Mouse (Mus musculus): ENCODE results near the gene Abca3. TPM values are rescaled to one million over a fixed set of nuclear protein-coding genes. Genes with fewer than 3 reads are reported as not detected.

Gene Abca3
- polyA plus RNA-seq, 1 experiment from 2014 or later = 16.3 TPM

DNA sequence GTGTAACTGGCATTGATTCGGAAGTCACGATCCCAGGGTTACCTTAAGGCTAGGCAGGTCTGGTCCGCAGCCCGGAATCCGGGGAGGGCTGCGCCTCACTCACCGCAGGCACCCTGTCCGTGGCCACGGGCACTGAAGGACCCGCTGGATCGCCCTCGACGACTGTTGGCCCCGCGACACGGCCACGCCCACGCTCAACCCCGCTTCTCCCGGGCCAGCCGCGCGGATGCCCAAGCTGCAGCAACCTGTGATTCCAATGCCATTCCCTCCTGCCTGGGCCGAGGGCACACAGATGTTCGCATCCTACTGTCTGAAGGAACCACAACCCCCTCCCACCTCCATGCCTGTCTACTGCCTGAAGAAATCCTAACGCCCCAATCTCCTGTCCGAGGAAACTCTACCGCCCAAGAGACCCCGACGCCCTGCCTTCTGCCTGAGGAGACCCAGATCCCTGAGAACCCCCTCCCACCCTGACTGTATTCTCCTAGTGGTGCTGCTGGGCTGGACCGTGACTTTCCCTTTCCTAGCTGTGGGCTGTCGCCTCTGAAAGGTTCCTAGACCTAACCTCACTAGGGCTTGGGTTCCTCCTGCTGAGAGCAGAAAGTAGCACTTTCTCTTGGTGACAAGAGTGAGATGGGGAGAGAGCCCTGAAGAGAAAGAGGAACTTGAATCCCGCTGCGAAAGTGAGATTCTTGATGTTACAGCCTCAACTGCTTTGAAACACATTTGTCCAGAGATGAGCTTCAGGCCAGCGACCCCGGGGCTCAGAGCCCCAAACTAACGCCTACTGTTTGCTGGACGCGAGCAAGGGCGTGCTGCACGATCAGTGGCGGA is 607 bp upstream of the Abca3 start, which contains the start of gene Abca17:
Gene Abca17 (minus strand): TSS at position 143 of the 834 bp plus-strand sequence.
- peak within 1 kb of the TSS; percentile 72 for H3K4me3 ChIP-seq (ENCODE audit: low read depth, low read length)
- H3K27me3 ChIP-seq (ENCODE audit: control insufficient read depth, insufficient read depth, low read length) = no peaks in the 10 kb centered on the region
- H3K36me3 ChIP-seq (ENCODE audit: control insufficient read depth, insufficient read depth, low read length) = no peaks in the 10 kb centered on the region
- H3K9me3 ChIP-seq (ENCODE audit: control insufficient read depth, low read depth, low read length) = no peaks in the 10 kb centered on the region
- peak within 1 kb of the TSS; percentile 64 for H3K9ac ChIP-seq (replicated peaks; ENCODE audit: low read depth, low read length)
- H3K4me2 ChIP-seq (replicated peaks; ENCODE audit: low read depth, low read length) = peak within 1 kb of the TSS; percentile 97
- WGBS = 3% methylated on average over 42 of the region's 42 CpGs
- no peak within 1 kb of the TSS for H3K27ac ChIP-seq (ENCODE audit: low read length)
- H3K4me1 ChIP-seq (ENCODE audit: control insufficient read depth, insufficient read depth, low read length) = no peaks in the 10 kb centered on the region; the same call in 1 of the 2 replicates
- ATAC-seq (ENCODE audit: insufficient number of reproducible peaks, insufficient read depth, low FRiP score, low read depth) = no peak

DNA sequence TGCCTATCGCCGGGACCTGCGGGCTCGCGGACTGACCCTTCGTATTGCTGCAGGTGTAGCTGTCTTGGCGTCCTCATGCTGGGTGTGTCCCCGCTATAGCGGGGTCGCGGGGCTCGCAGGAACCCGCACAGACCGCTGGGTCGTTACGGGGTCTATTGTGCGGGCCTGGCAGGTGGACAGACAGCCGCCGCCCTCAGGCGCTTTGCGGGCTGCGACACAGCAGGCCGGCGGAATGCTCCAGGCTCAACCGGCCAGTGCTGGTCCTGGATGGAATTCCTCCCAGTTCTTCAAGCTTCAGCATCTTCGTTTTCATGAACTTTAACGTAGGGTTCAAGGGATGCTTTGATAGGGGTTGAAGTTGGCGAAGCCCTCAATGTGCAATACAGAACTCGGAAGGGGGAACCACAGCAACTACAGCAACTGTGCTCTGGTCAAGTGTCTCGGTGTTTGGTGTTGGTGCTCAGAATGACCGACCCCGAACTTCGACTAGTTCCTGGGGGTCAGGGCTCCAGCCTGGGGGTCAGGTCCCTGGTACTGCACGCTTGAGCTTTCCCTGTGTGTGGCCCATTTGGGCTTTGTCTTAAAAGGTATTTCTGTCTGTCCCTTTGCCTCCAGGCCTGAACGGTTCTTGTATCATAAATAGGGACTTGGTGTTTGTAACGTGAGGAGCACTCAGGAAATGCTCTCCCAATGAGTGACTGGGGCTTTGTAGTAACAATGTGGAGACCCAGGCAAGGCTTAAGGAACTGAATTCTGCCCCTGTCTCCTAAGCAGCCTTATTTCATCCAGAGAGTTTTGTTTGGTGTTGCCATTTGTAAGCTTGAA is 832 bp downstream of the Abca3 start:
- WGBS = 4% methylated on average over 36 of the region's 36 CpGs
- ATAC-seq (ENCODE audit: insufficient number of reproducible peaks, insufficient read depth, low FRiP score, low read depth) = no peak; the same call in none of the 2 replicates
- Histone ChIP-seq H3K9ac (replicated peaks; ENCODE audit: low read depth, low read length) (peak overlapping the region; percentile 64), H3K4me3 (ENCODE audit: low read depth, low read length) (peak overlapping the region; percentile 72), H3K36me3 (ENCODE audit: control insufficient read depth, insufficient read depth, low read length) (no peaks in the 10 kb centered on the region), H3K27me3 (ENCODE audit: control insufficient read depth, insufficient read depth, low read length) (no peaks in the 10 kb centered on the region), H3K4me2 (replicated peaks; ENCODE audit: low read depth, low read length) (peak overlapping the region; percentile 97), H3K27ac (ENCODE audit: low read length) (0 out of 2 replicates have a peak overlapping the region, but pooled peaks have one; percentile 24), H3K9me3 (ENCODE audit: control insufficient read depth, low read depth, low read length) (no peaks in the 10 kb centered on the region), H3K4me1 (ENCODE audit: control insufficient read depth, insufficient read depth, low read length) (no peaks in the 10 kb centered on the region; the same call in 1 of the 2 replicates)

DNA sequence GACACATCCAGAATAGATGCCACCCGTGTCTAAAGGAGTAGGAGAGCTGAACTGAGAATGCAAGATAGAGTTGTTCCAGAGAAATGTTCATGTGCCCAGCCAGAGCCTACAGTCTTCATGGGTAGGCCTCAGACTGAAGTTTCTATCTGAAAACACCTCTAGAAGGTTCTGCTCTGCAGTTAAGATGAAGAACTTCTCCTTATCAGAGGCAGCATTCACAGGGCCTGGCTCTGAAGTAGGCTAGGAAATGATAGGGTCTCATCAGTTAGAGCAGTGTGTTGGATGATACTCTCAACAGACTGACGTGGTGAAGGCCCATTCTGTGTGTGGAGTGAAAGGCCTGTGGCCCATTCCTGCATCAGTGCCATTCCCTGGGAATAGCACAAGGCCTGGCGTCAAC is 2.2 kb downstream of the Abca3 start:
- Histone ChIP-seq H3K9ac (replicated peaks; ENCODE audit: low read depth, low read length) (no peak overlapping the region), H3K9me3 (ENCODE audit: control insufficient read depth, low read depth, low read length) (no peaks in the 10 kb centered on the region), H3K4me2 (replicated peaks; ENCODE audit: low read depth, low read length) (no peak overlapping the region), H3K4me3 (ENCODE audit: low read depth, low read length) (no peak overlapping the region), H3K36me3 (ENCODE audit: control insufficient read depth, insufficient read depth, low read length) (no peaks in the 10 kb centered on the region), H3K4me1 (ENCODE audit: control insufficient read depth, insufficient read depth, low read length) (no peaks in the 10 kb centered on the region; the same call in 1 of the 2 replicates), H3K27ac (ENCODE audit: low read length) (no peak overlapping the region), H3K27me3 (ENCODE audit: control insufficient read depth, insufficient read depth, low read length) (no peaks in the 10 kb centered on the region)
- WGBS = 83% methylated on average over 3 of the region's 3 CpGs
- ATAC-seq (ENCODE audit: insufficient number of reproducible peaks, insufficient read depth, low FRiP score, low read depth) = no peak

DNA sequence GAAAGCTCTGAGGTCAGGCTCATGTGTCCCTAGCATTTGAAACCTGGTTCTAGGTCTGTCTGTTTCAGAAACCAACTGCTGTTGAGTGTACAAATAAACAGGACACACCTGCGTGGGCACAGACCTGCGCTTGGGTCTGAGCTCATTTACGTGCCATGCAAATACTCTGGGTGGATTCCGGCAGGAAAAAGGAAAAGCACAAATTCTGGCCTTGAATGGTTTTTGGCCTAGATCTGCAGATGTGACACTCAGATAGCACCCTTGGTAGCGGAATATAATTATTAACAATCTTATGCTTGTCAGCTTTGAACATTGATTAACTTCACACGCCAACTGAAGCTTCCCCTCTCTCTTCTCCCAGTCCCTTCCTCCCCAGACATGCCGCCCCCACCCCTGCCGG is 3.5 kb downstream of the Abca3 start:
- WGBS = 87% methylated on average over 8 of the region's 8 CpGs
- no peak overlapping the region for H3K4me2 ChIP-seq (replicated peaks; ENCODE audit: low read depth, low read length)

DNA sequence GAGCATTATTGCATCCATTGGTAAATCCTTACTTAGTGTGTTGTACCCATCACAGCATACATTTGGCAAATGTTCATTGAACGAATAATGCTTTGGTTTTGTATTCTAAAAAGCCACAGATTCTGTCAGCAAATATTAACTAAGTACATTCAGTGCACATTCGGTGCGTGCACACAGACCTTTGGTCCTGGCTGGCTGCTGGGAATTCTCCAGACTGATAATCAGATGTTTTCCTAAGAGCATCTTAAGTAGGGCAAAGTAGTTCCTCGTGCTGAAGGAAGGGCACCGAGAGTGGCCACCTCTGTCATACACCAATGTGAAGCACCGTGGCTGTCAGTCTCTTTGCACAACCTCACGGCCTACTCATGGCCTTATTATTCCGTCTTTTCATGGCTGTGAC is 7.3 kb downstream of the Abca3 start:
- 85% methylated on average over 8 of the region's 8 CpGs for WGBS
- Histone ChIP-seq H3K9me3 (ENCODE audit: control insufficient read depth, low read depth, low read length) (no peaks in the 10 kb centered on the region), H3K4me3 (ENCODE audit: low read depth, low read length) (no peak overlapping the region), H3K4me1 (ENCODE audit: control insufficient read depth, insufficient read depth, low read length) (peaks cover 5% of the 10 kb centered on the region; the same call in 1 of the 2 replicates), H3K4me2 (replicated peaks; ENCODE audit: low read depth, low read length) (no peak overlapping the region), H3K9ac (replicated peaks; ENCODE audit: low read depth, low read length) (no peak overlapping the region), H3K27ac (ENCODE audit: low read length) (no peak overlapping the region), H3K36me3 (ENCODE audit: control insufficient read depth, insufficient read depth, low read length) (no peaks in the 10 kb centered on the region), H3K27me3 (ENCODE audit: control insufficient read depth, insufficient read depth, low read length) (no peaks in the 10 kb centered on the region)
- ATAC-seq (ENCODE audit: insufficient number of reproducible peaks, insufficient read depth, low FRiP score, low read depth) = no peak

More for the DNA sequence above, 3.5 kb downstream of the Abca3 start:
- Histone ChIP-seq H3K9ac (replicated peaks; ENCODE audit: low read depth, low read length) (no peak overlapping the region), H3K4me3 (ENCODE audit: low read depth, low read length) (no peak overlapping the region), H3K27ac (ENCODE audit: low read length) (no peak overlapping the region), H3K27me3 (ENCODE audit: control insufficient read depth, insufficient read depth, low read length) (no peaks in the 10 kb centered on the region), H3K36me3 (ENCODE audit: control insufficient read depth, insufficient read depth, low read length) (no peaks in the 10 kb centered on the region), H3K9me3 (ENCODE audit: control insufficient read depth, low read depth, low read length) (no peaks in the 10 kb centered on the region), H3K4me1 (ENCODE audit: control insufficient read depth, insufficient read depth, low read length) (no peaks in the 10 kb centered on the region; the same call in 1 of the 2 replicates)
- no peak for ATAC-seq (ENCODE audit: insufficient number of reproducible peaks, insufficient read depth, low FRiP score, low read depth)

DNA sequence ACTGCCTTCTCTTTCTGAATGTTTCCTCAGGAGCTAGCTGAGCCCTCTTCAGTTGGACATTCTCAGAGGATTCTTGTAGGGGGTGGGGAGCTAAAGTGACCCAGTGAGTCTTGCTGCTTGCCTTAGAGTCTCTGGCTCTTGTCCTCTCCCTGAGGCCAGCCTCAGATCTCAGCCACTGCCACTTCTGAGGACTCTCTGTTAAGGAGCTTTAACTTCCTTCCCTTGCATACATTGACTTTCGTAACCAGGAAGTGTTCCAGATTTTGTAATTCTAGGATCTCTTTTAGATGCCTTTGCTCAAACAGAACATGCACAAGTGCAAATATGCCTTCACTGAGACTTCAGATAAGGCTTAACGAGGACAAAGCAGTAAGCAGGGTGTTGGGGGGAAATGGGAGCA is 8.2 kb downstream of the Abca3 start:
- Histone ChIP-seq H3K27ac (ENCODE audit: low read length) (no peak overlapping the region), H3K9ac (replicated peaks; ENCODE audit: low read depth, low read length) (no peak overlapping the region), H3K4me1 (ENCODE audit: control insufficient read depth, insufficient read depth, low read length) (peaks cover 5% of the 10 kb centered on the region; the same call in 1 of the 2 replicates), H3K4me3 (ENCODE audit: low read depth, low read length) (no peak overlapping the region), H3K4me2 (replicated peaks; ENCODE audit: low read depth, low read length) (no peak overlapping the region), H3K27me3 (ENCODE audit: control insufficient read depth, insufficient read depth, low read length) (no peaks in the 10 kb centered on the region), H3K9me3 (ENCODE audit: control insufficient read depth, low read depth, low read length) (no peaks in the 10 kb centered on the region), H3K36me3 (ENCODE audit: control insufficient read depth, insufficient read depth, low read length) (no peaks in the 10 kb centered on the region; the same call in 1 of the 2 replicates)
- WGBS = 66% methylated on average over 2 of the region's 2 CpGs
- peak; percentile 56; the same call in 1 of the 2 replicates for ATAC-seq (ENCODE audit: insufficient number of reproducible peaks, insufficient read depth, low FRiP score, low read depth)

DNA sequence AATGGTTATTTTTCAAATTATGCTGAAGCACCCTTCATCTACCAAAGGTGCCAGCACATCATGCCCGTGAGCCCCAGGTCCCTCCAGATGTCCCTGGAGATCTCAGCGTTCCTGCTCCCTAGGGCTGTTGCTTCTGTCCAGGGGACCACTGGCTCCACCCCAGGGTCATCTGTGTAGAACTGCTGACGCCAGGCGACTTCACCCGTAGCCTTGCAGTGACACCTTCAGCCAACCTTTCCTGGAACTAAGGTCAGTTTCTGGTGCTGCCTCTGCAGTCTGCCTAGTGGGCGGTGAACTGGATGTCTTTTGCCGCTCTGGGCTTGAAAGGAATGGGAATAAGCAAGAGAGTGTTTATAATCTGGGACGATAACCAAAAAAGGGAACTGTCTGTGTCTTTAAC is 9.1 kb downstream of the Abca3 start:
- peaks cover 5% of the 10 kb centered on the region; the same call in 1 of the 2 replicates for H3K4me1 ChIP-seq (ENCODE audit: control insufficient read depth, insufficient read depth, low read length)
- no peak overlapping the region for H3K9ac ChIP-seq (replicated peaks; ENCODE audit: low read depth, low read length)
- H3K27me3 ChIP-seq (ENCODE audit: control insufficient read depth, insufficient read depth, low read length) = no peaks in the 10 kb centered on the region
- 76% methylated on average over 8 of the region's 8 CpGs for WGBS
- no peak overlapping the region for H3K4me2 ChIP-seq (replicated peaks; ENCODE audit: low read depth, low read length)
- ATAC-seq (ENCODE audit: insufficient number of reproducible peaks, insufficient read depth, low FRiP score, low read depth) = no peak
- no peaks in the 10 kb centered on the region; the same call in 1 of the 2 replicates for H3K36me3 ChIP-seq (ENCODE audit: control insufficient read depth, insufficient read depth, low read length)
- no peak overlapping the region for H3K27ac ChIP-seq (ENCODE audit: low read length)
- H3K9me3 ChIP-seq (ENCODE audit: control insufficient read depth, low read depth, low read length) = no peaks in the 10 kb centered on the region
- no peak overlapping the region for H3K4me3 ChIP-seq (ENCODE audit: low read depth, low read length)

DNA sequence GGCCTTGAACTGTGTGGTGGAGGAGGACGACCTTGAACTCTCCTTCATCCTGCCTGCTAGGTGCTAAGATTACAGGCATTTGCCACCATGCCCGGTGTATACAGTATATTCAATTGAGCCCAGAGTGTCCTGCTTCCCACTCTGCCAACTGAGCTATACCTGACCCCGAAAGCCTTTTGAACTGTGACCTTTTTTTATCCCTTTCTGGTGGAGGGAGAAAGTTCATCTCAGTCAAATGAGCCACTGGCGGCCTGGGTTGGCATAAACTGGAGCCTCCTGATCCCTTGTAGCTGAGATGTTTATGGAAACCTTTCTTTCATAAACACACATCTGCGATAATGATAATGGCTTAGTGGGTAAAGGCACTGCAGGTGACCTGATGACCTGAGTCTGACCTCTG is 9.5 kb downstream of the Abca3 start:
- H3K4me2 ChIP-seq (replicated peaks; ENCODE audit: low read depth, low read length) = no peak overlapping the region
- H3K9me3 ChIP-seq (ENCODE audit: control insufficient read depth, low read depth, low read length) = no peaks in the 10 kb centered on the region
- H3K27me3 ChIP-seq (ENCODE audit: control insufficient read depth, insufficient read depth, low read length) = no peaks in the 10 kb centered on the region
- no peaks in the 10 kb centered on the region; the same call in 1 of the 2 replicates for H3K36me3 ChIP-seq (ENCODE audit: control insufficient read depth, insufficient read depth, low read length)
- H3K4me1 ChIP-seq (ENCODE audit: control insufficient read depth, insufficient read depth, low read length) = peaks cover 5% of the 10 kb centered on the region; the same call in 1 of the 2 replicates
- H3K4me3 ChIP-seq (ENCODE audit: low read depth, low read length) = no peak overlapping the region
- 67% methylated on average over 5 of the region's 5 CpGs for WGBS
- H3K27ac ChIP-seq (ENCODE audit: low read length) = no peak overlapping the region
- H3K9ac ChIP-seq (replicated peaks; ENCODE audit: low read depth, low read length) = no peak overlapping the region
- ATAC-seq (ENCODE audit: insufficient number of reproducible peaks, insufficient read depth, low FRiP score, low read depth) = no peak

Measured in stomach, embryonic 14.5 days (tissue).